Mouse (Mus musculus): ENCODE data around the gene Oat. TPM values are rescaled to one million over a fixed set of nuclear protein-coding genes. Genes with fewer than 3 reads are reported as not detected.

Oat gene
- polyA plus RNA-seq, 1 experiment: 51.4 TPM

DNA sequence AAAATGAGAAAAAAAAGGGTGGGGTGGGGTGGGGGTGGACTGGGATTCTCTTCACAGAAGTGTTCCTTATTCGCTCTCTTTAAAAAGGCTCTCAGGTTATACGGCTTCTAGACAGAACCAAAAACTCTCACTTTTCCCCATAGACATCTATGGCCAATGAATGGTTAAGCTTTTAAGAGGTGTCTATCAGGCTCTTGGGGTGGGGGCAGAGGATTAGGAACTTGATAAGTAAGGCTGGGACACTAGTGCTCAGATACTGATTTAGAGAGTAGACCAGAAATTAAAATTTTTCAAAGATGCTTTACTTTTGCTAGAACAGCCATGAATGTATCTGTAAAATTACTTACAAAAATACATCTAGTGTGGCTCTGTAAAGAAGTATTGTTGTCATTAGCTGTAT lies 18.1 kb upstream of the Oat start:
- WGBS: 97% methylated on average over 2 of the region's 2 CpGs
- H3K4me1 ChIP-seq (replicated peaks; ENCODE audit: control insufficient read depth, insufficient read depth, low read length): peaks cover 8% of the 10 kb centered on the region
- no peaks in the 10 kb centered on the region for H3K36me3 ChIP-seq (ENCODE audit: control insufficient read depth, insufficient read depth, low read length)
- peaks cover 16% of the 10 kb centered on the region; the same call in 1 of the 2 replicates for H3K27me3 ChIP-seq (ENCODE audit: control insufficient read depth, insufficient read depth, low read length)
- TF ChIP-seq CTCF (IDR thresholded peaks at IDR 0.05; ENCODE audit: borderline replicate concordance, control insufficient read depth, extremely low read depth, insufficient read depth, low read length, poor library complexity): no peak
- no peak for TF ChIP-seq POLR2A (IDR thresholded peaks at IDR 0.05; ENCODE audit: control insufficient read depth, extremely low read depth, insufficient read depth, low read length, poor library complexity)
- no peak overlapping the region for H3K4me3 ChIP-seq (ENCODE audit: control insufficient read depth, insufficient read depth, low read length)
- H3K27ac ChIP-seq (ENCODE audit: control insufficient read depth, insufficient read depth, low read length): no peak overlapping the region
- DNase-seq: no peak

DNA sequence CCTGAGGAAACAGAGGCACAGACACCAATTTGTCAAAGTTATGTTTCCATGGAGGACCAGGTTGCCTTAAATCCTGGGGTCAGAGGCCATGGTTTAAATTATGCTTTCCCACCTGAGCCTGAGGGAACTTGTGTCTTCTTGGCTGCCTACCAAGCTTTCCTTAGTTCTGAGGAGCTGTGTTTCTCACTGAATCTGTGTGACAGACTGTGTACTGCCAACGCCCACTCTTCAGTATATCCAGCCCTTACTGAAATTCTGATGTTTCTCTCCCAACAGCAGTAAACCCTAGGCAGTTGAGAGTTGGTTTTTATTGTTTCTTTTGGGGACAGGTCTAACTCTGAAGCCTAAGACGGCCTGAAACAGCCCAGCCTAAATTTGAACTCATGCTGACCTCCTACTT lies 17.6 kb upstream of the Oat start:
- Histone ChIP-seq H3K4me1 (replicated peaks; ENCODE audit: control insufficient read depth, insufficient read depth, low read length) (peaks cover 8% of the 10 kb centered on the region), H3K36me3 (ENCODE audit: control insufficient read depth, insufficient read depth, low read length) (no peaks in the 10 kb centered on the region), H3K27me3 (ENCODE audit: control insufficient read depth, insufficient read depth, low read length) (peaks cover 14% of the 10 kb centered on the region; the same call in 1 of the 2 replicates), H3K27ac (ENCODE audit: control insufficient read depth, insufficient read depth, low read length) (no peak overlapping the region), H3K4me3 (ENCODE audit: control insufficient read depth, insufficient read depth, low read length) (no peak overlapping the region)
- TF ChIP-seq POLR2A (IDR thresholded peaks at IDR 0.05; ENCODE audit: control insufficient read depth, extremely low read depth, insufficient read depth, low read length, poor library complexity) (no peak), CTCF (IDR thresholded peaks at IDR 0.05; ENCODE audit: borderline replicate concordance, control insufficient read depth, extremely low read depth, insufficient read depth, low read length, poor library complexity) (no peak)
- WGBS: 97% methylated on average over 2 of the region's 2 CpGs
- DNase-seq: no peak

DNA sequence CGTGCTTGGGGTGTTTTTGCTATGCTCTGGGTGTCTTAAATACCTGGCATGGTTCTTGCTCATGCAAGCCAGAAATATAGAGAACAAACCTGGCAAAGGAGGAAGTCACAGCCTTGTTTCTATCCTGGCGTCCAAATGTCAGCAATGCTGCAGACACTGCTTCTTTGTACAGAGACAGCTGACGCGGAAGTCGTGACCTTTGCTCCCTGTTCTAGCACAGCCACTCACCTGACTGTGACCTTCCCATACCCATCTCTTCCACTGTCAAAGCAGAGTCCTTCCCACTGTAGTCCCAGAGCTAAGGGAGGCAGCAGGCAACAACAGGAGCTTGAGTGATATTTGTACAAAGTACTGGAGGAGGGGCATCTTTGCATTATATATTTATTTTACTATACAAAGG lies 13.4 kb upstream of the Oat start:
- Histone ChIP-seq H3K4me3 (ENCODE audit: control insufficient read depth, insufficient read depth, low read length) (no peak overlapping the region), H3K27ac (ENCODE audit: control insufficient read depth, insufficient read depth, low read length) (no peak overlapping the region), H3K4me1 (replicated peaks; ENCODE audit: control insufficient read depth, insufficient read depth, low read length) (no peaks in the 10 kb centered on the region), H3K36me3 (ENCODE audit: control insufficient read depth, insufficient read depth, low read length) (no peaks in the 10 kb centered on the region), H3K27me3 (ENCODE audit: control insufficient read depth, insufficient read depth, low read length) (no peaks in the 10 kb centered on the region; the same call in 1 of the 2 replicates)
- 61% methylated on average over 5 of the region's 5 CpGs for WGBS
- no peak for DNase-seq
- TF ChIP-seq POLR2A (IDR thresholded peaks at IDR 0.05; ENCODE audit: control insufficient read depth, extremely low read depth, insufficient read depth, low read length, poor library complexity) (no peak), CTCF (IDR thresholded peaks at IDR 0.05; ENCODE audit: borderline replicate concordance, control insufficient read depth, extremely low read depth, insufficient read depth, low read length, poor library complexity) (no peak)

GRCm38 (mm10) chr7:132587167-132587566 lies 11.0 kb upstream of the Oat start:
- DNase-seq: no peak
- TF ChIP-seq CTCF (IDR thresholded peaks at IDR 0.05; ENCODE audit: borderline replicate concordance, control insufficient read depth, extremely low read depth, insufficient read depth, low read length, poor library complexity): no peak
- TF ChIP-seq POLR2A (IDR thresholded peaks at IDR 0.05; ENCODE audit: control insufficient read depth, extremely low read depth, insufficient read depth, low read length, poor library complexity): no peak
- no peaks in the 10 kb centered on the region for H3K4me1 ChIP-seq (replicated peaks; ENCODE audit: control insufficient read depth, insufficient read depth, low read length)
- H3K36me3 ChIP-seq (ENCODE audit: control insufficient read depth, insufficient read depth, low read length): no peaks in the 10 kb centered on the region
- no peak overlapping the region for H3K27ac ChIP-seq (ENCODE audit: control insufficient read depth, insufficient read depth, low read length)
- H3K4me3 ChIP-seq (ENCODE audit: control insufficient read depth, insufficient read depth, low read length): no peak overlapping the region
- no peaks in the 10 kb centered on the region for H3K27me3 ChIP-seq (ENCODE audit: control insufficient read depth, insufficient read depth, low read length)
- WGBS: 91% methylated on average over 5 of the region's 5 CpGs

- no peaks in the 10 kb centered on the region for H3K36me3 ChIP-seq (ENCODE audit: control insufficient read depth, insufficient read depth, low read length)
- no peaks in the 10 kb centered on the region for H3K27me3 ChIP-seq (ENCODE audit: control insufficient read depth, insufficient read depth, low read length)
- no peak overlapping the region for H3K4me3 ChIP-seq (ENCODE audit: control insufficient read depth, insufficient read depth, low read length)
- no peak for DNase-seq
- no peak overlapping the region for H3K27ac ChIP-seq (ENCODE audit: control insufficient read depth, insufficient read depth, low read length)
- H3K4me1 ChIP-seq (replicated peaks; ENCODE audit: control insufficient read depth, insufficient read depth, low read length): no peaks in the 10 kb centered on the region
- 84% methylated on average over 3 of the region's 3 CpGs for WGBS
- no peak for TF ChIP-seq POLR2A (IDR thresholded peaks at IDR 0.05; ENCODE audit: control insufficient read depth, extremely low read depth, insufficient read depth, low read length, poor library complexity)
- no peak for TF ChIP-seq CTCF (IDR thresholded peaks at IDR 0.05; ENCODE audit: borderline replicate concordance, control insufficient read depth, extremely low read depth, insufficient read depth, low read length, poor library complexity)
Measured at GRCm38 (mm10) chr7:132585695-132586491, 9.7 kb upstream of the Oat start.

GRCm38 (mm10) chr7:132581441-132581840 lies 5.2 kb upstream of the Oat start:
- DNase-seq: no peak
- Histone ChIP-seq H3K27me3 (ENCODE audit: control insufficient read depth, insufficient read depth, low read length) (no peaks in the 10 kb centered on the region), H3K4me3 (ENCODE audit: control insufficient read depth, insufficient read depth, low read length) (no peak overlapping the region), H3K27ac (ENCODE audit: control insufficient read depth, insufficient read depth, low read length) (no peak overlapping the region), H3K36me3 (ENCODE audit: control insufficient read depth, insufficient read depth, low read length) (no peaks in the 10 kb centered on the region), H3K4me1 (replicated peaks; ENCODE audit: control insufficient read depth, insufficient read depth, low read length) (peaks cover 3% of the 10 kb centered on the region; the same call in 1 of the 2 replicates)
- TF ChIP-seq CTCF (IDR thresholded peaks at IDR 0.05; ENCODE audit: borderline replicate concordance, control insufficient read depth, extremely low read depth, insufficient read depth, low read length, poor library complexity) (no peak), POLR2A (IDR thresholded peaks at IDR 0.05; ENCODE audit: control insufficient read depth, extremely low read depth, insufficient read depth, low read length, poor library complexity) (no peak)
- 96% methylated on average over 2 of the region's 2 CpGs for WGBS

Measured in thymus, adult 2 months (tissue).